Mouse (Mus musculus): ENCODE measurements around the gene Foxd1.

Foxd1 gene

GRCm38 (mm10) chr13:98390771-98391634 is 37.0 kb downstream of the Foxd1 start:
- no peak for DNase-seq

- no peak for DNase-seq
Observed at GRCm38 (mm10) chr13:98391635-98391990, 37.6 kb downstream of the Foxd1 start.

DNA sequence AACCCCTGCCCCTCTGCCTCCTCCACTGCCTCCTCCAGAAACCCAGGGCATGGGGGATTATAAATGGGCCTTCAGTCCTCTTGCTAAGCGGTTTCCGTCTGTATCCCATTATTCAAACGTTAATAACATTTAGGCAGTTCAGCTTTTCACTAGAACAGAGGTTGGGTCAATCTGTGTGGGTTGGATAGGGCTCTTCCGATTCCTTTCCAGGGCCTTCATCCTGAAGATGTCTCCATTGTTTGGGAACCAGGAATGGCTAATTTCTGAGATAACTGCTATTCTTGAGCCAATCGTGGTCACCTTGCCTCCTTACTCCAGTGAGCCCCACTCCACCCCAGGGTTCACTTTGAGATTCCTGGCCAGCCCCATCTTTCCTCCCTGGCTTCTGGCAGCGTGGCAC is 38.0 kb downstream of the Foxd1 start:
- no peak for DNase-seq

DNA sequence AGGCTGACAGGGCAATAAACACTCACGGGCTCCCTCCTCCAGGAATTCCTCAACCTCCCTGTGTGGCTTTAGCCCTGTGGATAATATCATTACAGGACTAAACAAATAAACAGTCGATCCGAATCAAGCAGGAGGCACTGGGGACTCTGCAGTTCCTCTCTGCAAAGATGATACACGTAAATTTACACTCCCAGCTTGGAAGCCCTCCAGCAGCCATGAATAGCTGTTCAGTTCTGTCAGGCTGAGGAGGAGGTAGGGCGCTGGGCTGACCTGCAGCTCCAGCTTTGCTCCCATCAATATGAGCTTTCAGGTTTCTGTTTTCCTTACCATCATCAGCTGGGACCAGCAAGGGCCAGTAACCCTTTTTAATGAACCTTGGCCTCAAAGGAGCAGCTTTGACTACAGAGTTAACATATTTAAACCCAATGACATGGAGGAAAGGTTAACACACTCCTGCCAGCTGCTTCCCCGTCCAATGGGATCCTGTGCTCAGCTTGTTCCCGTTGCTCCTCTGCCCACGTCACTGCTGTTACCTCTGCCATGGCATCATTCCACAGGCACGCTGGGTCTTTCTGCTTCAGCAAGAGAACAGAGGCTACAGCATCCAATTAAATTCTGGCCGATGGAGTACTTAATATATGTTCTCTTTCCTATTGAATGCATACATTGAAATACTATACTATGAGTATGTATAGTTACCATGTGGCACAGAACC is 39.5 kb downstream of the Foxd1 start:
- peak; percentile 14 for DNase-seq

Data from kidney, adult 11 months (tissue).